Mouse (Mus musculus) liver, postnatal 0 days (tissue): Measurements from ENCODE around the gene Kremen1.

Source experiments
- CTCF ChIP-seq: sonication (generic); IDR thresholded peaks from 2 replicates; pipeline ENCODE4 v1.5.1; 2016; ENCODE audit warnings: antibody characterized with exemption, low read depth
- EP300 ChIP-seq: IDR thresholded peaks from 2 replicates; pipeline ENCODE4 v1.6.1; 2016; ENCODE audit warnings: antibody characterized with exemption, low read depth, mild to moderate bottlenecking

DNA sequence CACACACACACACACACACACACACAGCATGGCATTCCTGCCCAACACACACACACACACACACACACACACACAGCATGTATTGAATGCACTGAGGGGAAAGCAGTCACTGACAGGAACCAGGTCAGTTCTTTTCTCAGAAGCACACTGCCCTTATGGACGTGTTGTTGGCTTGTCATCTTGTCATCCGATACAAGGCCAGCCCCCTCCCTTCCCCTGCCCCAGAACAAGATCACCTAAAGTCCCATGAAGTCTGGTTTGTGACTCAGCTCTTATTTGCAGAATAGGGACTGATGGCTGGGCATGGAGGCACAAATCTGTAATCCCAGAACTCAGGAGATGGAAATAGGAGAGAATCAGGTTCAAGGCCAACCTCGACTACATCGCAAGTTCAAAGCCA, 78.5 kb downstream of the Kremen1 start:
- TF ChIP-seq CTCF, result no peak
- no peak for TF ChIP-seq EP300
